Mouse (Mus musculus) forebrain, embryonic 12.5 days (tissue): ENCODE measurements around the gene Trio. TPM values are rescaled to one million over a fixed set of nuclear protein-coding genes. Genes with fewer than 3 reads are reported as not detected.

Experiments
- ATAC-seq: fragments of 200-750 bp; cut with Nextera tagmentation; 2 replicates; pipeline ENCODE4 v1.8.0; 2017; ENCODE audit warnings: moderate TSS enrichment; ENCODE audit not compliant: low FRiP score
- H3K27ac ChIP-seq: fragments of 300-500 bp; sonication (generic); 2 replicates; pipeline ENCODE4 v1.5.1; 2016; ENCODE audit warnings: mild to moderate bottlenecking
- H3K27me3 ChIP-seq: fragments of 300-500 bp; sonication (generic); 2 replicates; pipeline ENCODE4 v1.6.1; 2016; ENCODE audit warnings: mild to moderate bottlenecking
- H3K36me3 ChIP-seq: fragments of 300-500 bp; sonication (generic); replicated peaks from 2 replicates; pipeline ENCODE4 v1.6.1; 2016; ENCODE audit warnings: mild to moderate bottlenecking
- H3K4me1 ChIP-seq: fragments of 300-500 bp; sonication (generic); 2 replicates; pipeline ENCODE4 v1.6.1; 2016
- H3K4me2 ChIP-seq: fragments of 300-500 bp; sonication (generic); 2 replicates; pipeline ENCODE4 v1.6.1; 2016; ENCODE audit warnings: mild to moderate bottlenecking, moderate library complexity
- H3K4me3 ChIP-seq: fragments of 300-500 bp; sonication (generic); replicated peaks from 2 replicates; pipeline ENCODE4 v1.5.1; 2016; ENCODE audit warnings: mild to moderate bottlenecking
- H3K9ac ChIP-seq: fragments of 300-500 bp; sonication (generic); 2 replicates; pipeline ENCODE4 v1.6.1; 2016; ENCODE audit warnings: mild to moderate bottlenecking
- H3K9me3 ChIP-seq: fragments of 300-500 bp; sonication (generic); 2 replicates; pipeline ENCODE4 v1.6.1; 2016
- WGBS: fragments of 180-500 bp; shearing (Covaris S2); methylation state at CpG from one replicate; pipeline ENCODE4 v1.1.7; 2016; 5-methylcytosine and 5-hydroxymethylcytosine counted together
- polyA plus RNA-seq: library from polyadenylated mRNA; unstranded; fragments of >200 nt; fragmentation: Nextera tagmentation; extraction: Ambion mirVana; gene quantifications from 2 replicates; pipeline ENCODE4 v1.2.1, GENCODE M21; 2016

Trio gene
- polyA plus RNA-seq, 1 experiment from 2014 or later = 46.1 TPM

- no peaks in the 10 kb centered on the region for H3K9me3 ChIP-seq
- ATAC-seq = no peak
- no peak overlapping the region for H3K4me3 ChIP-seq
- H3K9ac ChIP-seq = no peak overlapping the region
- 81% methylated on average over 5 of the region's 5 CpGs for WGBS
- H3K27ac ChIP-seq = no peak overlapping the region
- no peak overlapping the region for H3K4me2 ChIP-seq
- H3K4me1 ChIP-seq = peaks cover 6% of the 10 kb centered on the region; the same call in 1 of the 2 replicates
- H3K27me3 ChIP-seq = 0 out of 2 replicates have a peak, but pooled peaks cover 3% of the 10 kb centered on the region
- no peaks in the 10 kb centered on the region for H3K36me3 ChIP-seq
Observed at GRCm38 (mm10) chr15:28060977-28061376, 35.3 kb upstream of the Trio start.

- H3K36me3 ChIP-seq = no peaks in the 10 kb centered on the region
- H3K4me1 ChIP-seq = peaks cover 6% of the 10 kb centered on the region; the same call in 1 of the 2 replicates
- no peak overlapping the region for H3K27ac ChIP-seq
- H3K9ac ChIP-seq = no peak overlapping the region
- WGBS = 40% methylated on average over 6 of the region's 6 CpGs
- H3K4me3 ChIP-seq = no peak overlapping the region
- no peaks in the 10 kb centered on the region for H3K9me3 ChIP-seq
- no peak overlapping the region for H3K4me2 ChIP-seq
- H3K27me3 ChIP-seq = 0 out of 2 replicates have a peak, but pooled peaks cover 3% of the 10 kb centered on the region
- ATAC-seq = 0 out of 2 replicates have a peak, but pooled peaks have one; percentile 44
Observed at GRCm38 (mm10) chr15:28060423-28060822, 34.8 kb upstream of the Trio start.

- no peaks in the 10 kb centered on the region for H3K9me3 ChIP-seq
- no peak for ATAC-seq
- H3K4me1 ChIP-seq = peaks cover 14% of the 10 kb centered on the region
- H3K36me3 ChIP-seq = no peaks in the 10 kb centered on the region
- no peak overlapping the region for H3K27ac ChIP-seq
- WGBS = 24% methylated on average over 5 of the region's 5 CpGs
- no peak overlapping the region for H3K4me3 ChIP-seq
- H3K27me3 ChIP-seq = 0 out of 2 replicates have a peak, but pooled peaks cover 3% of the 10 kb centered on the region
- H3K9ac ChIP-seq = no peak overlapping the region
- H3K4me2 ChIP-seq = no peak overlapping the region
Observed at GRCm38 (mm10) chr15:28057545-28057944, 31.9 kb upstream of the Trio start.

GRCm38 (mm10) chr15:28054731-28055130 lies 29.1 kb upstream of the Trio start:
- Histone ChIP-seq H3K4me1 (peaks cover 22% of the 10 kb centered on the region), H3K36me3 (no peaks in the 10 kb centered on the region), H3K4me3 (no peak overlapping the region), H3K27ac (no peak overlapping the region), H3K4me2 (no peak overlapping the region), H3K27me3 (0 out of 2 replicates have a peak, but pooled peaks cover 3% of the 10 kb centered on the region), H3K9me3 (no peaks in the 10 kb centered on the region), H3K9ac (no peak overlapping the region)
- no peak for ATAC-seq
- 90% methylated on average over 1 of the region's 1 CpGs for WGBS

GRCm38 (mm10) chr15:28054111-28054510 lies 28.5 kb upstream of the Trio start:
- WGBS = 68% methylated on average over 1 of the region's 1 CpGs
- Histone ChIP-seq H3K4me3 (no peak overlapping the region), H3K9me3 (no peaks in the 10 kb centered on the region), H3K4me2 (no peak overlapping the region), H3K4me1 (peaks cover 22% of the 10 kb centered on the region), H3K9ac (no peak overlapping the region), H3K27ac (no peak overlapping the region), H3K27me3 (0 out of 2 replicates have a peak, but pooled peaks cover under 1% of the 10 kb centered on the region), H3K36me3 (no peaks in the 10 kb centered on the region)
- no peak for ATAC-seq

GRCm38 (mm10) chr15:28053226-28053625 lies 27.6 kb upstream of the Trio start:
- Histone ChIP-seq H3K4me3 (no peak overlapping the region), H3K4me1 (peaks cover 22% of the 10 kb centered on the region), H3K36me3 (no peaks in the 10 kb centered on the region), H3K27ac (no peak overlapping the region), H3K27me3 (no peaks in the 10 kb centered on the region), H3K9ac (no peak overlapping the region), H3K9me3 (no peaks in the 10 kb centered on the region), H3K4me2 (no peak overlapping the region)
- 54% methylated on average over 6 of the region's 6 CpGs for WGBS
- ATAC-seq = no peak

GRCm38 (mm10) chr15:28051811-28052210 lies 26.2 kb upstream of the Trio start:
- Histone ChIP-seq H3K4me3 (no peak overlapping the region), H3K9me3 (no peaks in the 10 kb centered on the region), H3K36me3 (no peaks in the 10 kb centered on the region), H3K4me2 (0 out of 2 replicates have a peak overlapping the region, but pooled peaks have one; percentile 43), H3K27ac (no peak overlapping the region), H3K4me1 (peaks cover 22% of the 10 kb centered on the region), H3K9ac (no peak overlapping the region), H3K27me3 (no peaks in the 10 kb centered on the region)
- 46% methylated on average over 4 of the region's 4 CpGs for WGBS
- ATAC-seq = no peak; the same call in 1 of the 2 replicates

- peak overlapping the region; percentile 43 for H3K4me2 ChIP-seq
- H3K27me3 ChIP-seq = no peaks in the 10 kb centered on the region
- no peak overlapping the region; the same call in 1 of the 2 replicates for H3K9ac ChIP-seq
- peak overlapping the region; percentile 42; the same call in 1 of the 2 replicates for H3K27ac ChIP-seq
- WGBS = 4% methylated on average over 18 of the region's 18 CpGs
- peak; percentile 84 for ATAC-seq
- H3K4me3 ChIP-seq = peak overlapping the region; percentile 11; the same call in 1 of the 2 replicates
- H3K4me1 ChIP-seq = peaks cover 22% of the 10 kb centered on the region
- no peaks in the 10 kb centered on the region for H3K9me3 ChIP-seq
- no peaks in the 10 kb centered on the region for H3K36me3 ChIP-seq
Observed at GRCm38 (mm10) chr15:28051104-28051625, 25.5 kb upstream of the Trio start.

- Histone ChIP-seq H3K4me2 (no peak overlapping the region), H3K4me1 (peaks cover 15% of the 10 kb centered on the region), H3K4me3 (no peak overlapping the region), H3K9me3 (no peaks in the 10 kb centered on the region), H3K27ac (no peak overlapping the region), H3K27me3 (0 out of 2 replicates have a peak, but pooled peaks cover 4% of the 10 kb centered on the region), H3K36me3 (no peaks in the 10 kb centered on the region), H3K9ac (no peak overlapping the region)
- WGBS = 96% methylated on average over 3 of the region's 3 CpGs
- no peak for ATAC-seq
Observed at GRCm38 (mm10) chr15:28047711-28048110, 22.1 kb upstream of the Trio start.

- H3K36me3 ChIP-seq = no peaks in the 10 kb centered on the region
- no peak overlapping the region for H3K27ac ChIP-seq
- H3K4me3 ChIP-seq = no peak overlapping the region
- no peaks in the 10 kb centered on the region for H3K9me3 ChIP-seq
- H3K4me1 ChIP-seq = peaks cover 13% of the 10 kb centered on the region
- 0 out of 2 replicates have a peak, but pooled peaks have one; percentile 27 for ATAC-seq
- H3K4me2 ChIP-seq = no peak overlapping the region
- H3K9ac ChIP-seq = no peak overlapping the region
- H3K27me3 ChIP-seq = 0 out of 2 replicates have a peak, but pooled peaks cover 5% of the 10 kb centered on the region
- WGBS = 13% methylated on average over 9 of the region's 9 CpGs
Observed at GRCm38 (mm10) chr15:28041158-28041865, 15.7 kb upstream of the Trio start.

- Histone ChIP-seq H3K27ac (no peak overlapping the region), H3K9me3 (no peaks in the 10 kb centered on the region), H3K4me1 (peaks cover 13% of the 10 kb centered on the region), H3K4me3 (no peak overlapping the region), H3K4me2 (no peak overlapping the region), H3K36me3 (no peaks in the 10 kb centered on the region), H3K27me3 (0 out of 2 replicates have a peak, but pooled peaks cover under 1% of the 10 kb centered on the region), H3K9ac (no peak overlapping the region)
- ATAC-seq = no peak
- WGBS = 87% methylated on average over 6 of the region's 6 CpGs
Observed at GRCm38 (mm10) chr15:28037651-28038050, 12.0 kb upstream of the Trio start.

GRCm38 (mm10) chr15:28035601-28036000 lies 10.0 kb upstream of the Trio start:
- H3K4me1 ChIP-seq = no peaks in the 10 kb centered on the region
- H3K9me3 ChIP-seq = no peaks in the 10 kb centered on the region
- no peak overlapping the region for H3K9ac ChIP-seq
- H3K4me2 ChIP-seq = no peak overlapping the region
- no peaks in the 10 kb centered on the region for H3K36me3 ChIP-seq
- no peak overlapping the region for H3K27ac ChIP-seq
- H3K27me3 ChIP-seq = 0 out of 2 replicates have a peak, but pooled peaks cover 5% of the 10 kb centered on the region
- whole genome bisulfite sequencing = 93% methylated on average over 10 of the region's 10 CpGs
- ATAC-seq = no peak
- no peak overlapping the region for H3K4me3 ChIP-seq
